Mouse (Mus musculus) forebrain, postnatal 0 days (tissue): Measurements from ENCODE around the gene Srcin1. TPM values are rescaled to one million over a fixed set of nuclear protein-coding genes. Genes with fewer than 3 reads are reported as not detected.

ENCODE experiments used
- ATAC-seq: fragments of 200-750 bp; cut with Nextera tagmentation; 2 replicates; pipeline ENCODE4 v1.8.0; 2017; ENCODE audit warnings: mild to moderate bottlenecking, moderate library complexity
- DNase-seq: peaks from one replicate; pipeline ENCODE4 v3.0.0-alpha.2; 2015
- H3K27ac ChIP-seq: fragments of 300-500 bp; sonication (generic); 2 replicates; pipeline ENCODE4 v1.5.1; 2014; ENCODE audit warnings: low read depth, mild to moderate bottlenecking, antibody characterized with exemption, low read length, moderate library complexity, mixed read lengths
- H3K27me3 ChIP-seq: fragments of 300-500 bp; sonication (generic); 2 replicates; pipeline ENCODE4 v1.6.1; 2014; ENCODE audit warnings: mild to moderate bottlenecking, low read length, mixed read lengths; ENCODE audit not compliant: insufficient read depth
- H3K36me3 ChIP-seq: fragments of 300-500 bp; sonication (generic); 2 replicates; pipeline ENCODE4 v1.6.1; 2014; ENCODE audit warnings: mild to moderate bottlenecking, moderate library complexity; ENCODE audit not compliant: insufficient read depth
- H3K4me1 ChIP-seq: fragments of 300-500 bp; sonication (generic); 2 replicates; pipeline ENCODE4 v1.6.1; 2014; ENCODE audit warnings: antibody characterized with exemption; ENCODE audit not compliant: insufficient read depth
- H3K4me2 ChIP-seq: fragments of 300-500 bp; sonication (generic); 2 replicates; pipeline ENCODE4 v1.6.1; 2014; ENCODE audit warnings: low read depth, mild to moderate bottlenecking, moderate library complexity
- H3K4me3 ChIP-seq: fragments of 300-500 bp; sonication (generic); 2 replicates; pipeline ENCODE4 v1.5.1; 2014; ENCODE audit warnings: low read depth, low read length, mixed read lengths
- H3K9ac ChIP-seq: fragments of 300-500 bp; sonication (generic); 2 replicates; pipeline ENCODE4 v1.6.1; 2014; ENCODE audit warnings: mild to moderate bottlenecking
- H3K9me3 ChIP-seq: fragments of 300-500 bp; sonication (generic); 2 replicates; pipeline ENCODE4 v1.6.1; 2016; ENCODE audit warnings: low read length
- CTCF ChIP-seq: sonication (generic); IDR thresholded peaks from 2 replicates; pipeline ENCODE4 v1.5.1; 2016; ENCODE audit warnings: antibody characterized with exemption, control low read depth, low read depth
- WGBS: fragments of 180-500 bp; shearing (Covaris S2); extraction: QIAGEN DNeasy Blood & Tissue Kit; methylation state at CpG from one replicate; pipeline ENCODE4 v1.1.7; 2014; 5-methylcytosine and 5-hydroxymethylcytosine counted together
- polyA plus RNA-seq: library from polyadenylated mRNA; unstranded; fragments of >200 nt; fragmentation: Nextera tagmentation; extraction: Ambion mirVana; gene quantifications from 2 replicates; pipeline ENCODE4 v1.2.1, GENCODE M21; 2015
- total RNA-seq: library from RNA; depleted of rRNA; stranded (reverse); fragments of >200 nt; gene quantifications from 2 replicates; pipeline ENCODE4 v1.2.3, GENCODE M21; 2014

Gene Srcin1
- total and polyA plus RNA-seq, 2 experiments from 2014 or later, result 12.0 to 70.7 TPM

DNA sequence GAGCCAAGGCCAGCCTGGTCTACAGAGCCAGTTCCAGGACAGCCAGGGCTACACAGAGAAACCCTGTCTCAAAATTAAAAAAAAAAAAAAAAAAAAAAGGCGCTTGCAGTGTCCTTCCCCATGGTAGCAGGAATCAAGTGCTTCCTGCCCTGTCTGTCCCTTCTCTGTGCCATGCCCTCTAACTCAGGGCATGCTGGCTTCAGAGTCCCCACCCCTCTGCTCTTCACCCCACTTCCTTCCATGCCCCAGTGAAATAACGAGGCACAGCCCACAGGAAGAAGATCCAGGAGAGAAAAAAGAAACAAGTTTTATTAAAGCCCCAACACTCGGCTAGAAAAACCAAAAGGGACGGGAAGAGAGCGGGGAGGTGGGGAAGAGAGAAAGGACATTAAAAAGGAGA lies 66.9 kb downstream of the Srcin1 start:
- H3K27ac ChIP-seq, result no peak overlapping the region
- H3K4me2 ChIP-seq, result no peak overlapping the region
- no peak for TF ChIP-seq CTCF
- no peaks in the 10 kb centered on the region for H3K9me3 ChIP-seq
- no peak overlapping the region for H3K9ac ChIP-seq
- peaks cover 4% of the 10 kb centered on the region; the same call in 1 of the 2 replicates for H3K36me3 ChIP-seq
- DNase-seq, result no peak
- no peaks in the 10 kb centered on the region for H3K27me3 ChIP-seq
- no peaks in the 10 kb centered on the region for H3K4me1 ChIP-seq
- no peak for ATAC-seq
- WGBS, result 38% methylated on average over 5 of the region's 5 CpGs
- no peak overlapping the region for H3K4me3 ChIP-seq

DNA sequence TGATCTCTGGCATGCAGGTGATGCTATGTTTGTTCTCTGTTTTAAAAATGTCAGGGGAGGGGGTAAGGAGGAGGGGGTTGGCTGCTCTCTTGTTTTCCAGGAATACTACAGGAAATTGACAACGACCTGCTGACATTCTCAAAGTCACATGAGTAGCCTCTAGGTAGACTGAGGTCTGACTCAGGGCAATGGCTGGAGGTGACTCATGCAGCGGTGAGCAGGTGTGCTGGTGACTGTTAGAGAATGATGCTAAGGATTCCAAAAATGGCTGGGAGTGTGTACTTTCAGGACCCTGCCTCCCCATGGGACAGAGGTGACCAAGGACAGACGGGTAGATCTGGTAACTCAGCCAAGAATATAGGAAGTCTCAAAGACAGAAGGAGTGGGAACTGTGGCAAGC lies 67.8 kb downstream of the Srcin1 start:
- H3K27me3 ChIP-seq, result no peaks in the 10 kb centered on the region
- DNase-seq, result no peak
- H3K9me3 ChIP-seq, result no peaks in the 10 kb centered on the region
- no peak overlapping the region for H3K27ac ChIP-seq
- 79% methylated on average over 3 of the region's 3 CpGs for WGBS
- TF ChIP-seq CTCF, result no peak
- ATAC-seq, result no peak
- no peak overlapping the region for H3K4me2 ChIP-seq
- no peak overlapping the region for H3K4me3 ChIP-seq
- no peak overlapping the region for H3K9ac ChIP-seq
- peaks cover 1% of the 10 kb centered on the region; the same call in 1 of the 2 replicates for H3K36me3 ChIP-seq
- no peaks in the 10 kb centered on the region for H3K4me1 ChIP-seq

DNA sequence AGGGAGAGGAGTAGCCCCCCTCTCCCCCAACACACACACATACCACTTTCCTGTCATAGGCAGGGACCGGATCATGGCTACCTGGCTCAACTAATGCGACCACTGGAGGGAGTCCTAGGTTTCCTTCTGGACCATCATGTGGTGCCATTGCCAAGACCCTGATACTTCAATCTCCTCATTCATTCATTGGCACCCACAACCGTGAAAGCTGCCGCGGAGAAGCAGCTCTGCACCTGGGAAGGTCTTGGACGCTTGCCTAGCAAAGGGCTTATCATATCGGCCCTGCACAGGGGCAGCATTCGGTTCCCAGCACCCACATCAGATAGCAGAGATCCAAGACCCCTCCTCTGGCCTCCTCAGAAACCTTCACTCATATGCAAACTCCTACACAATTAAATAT lies 69.7 kb downstream of the Srcin1 start:
- H3K27me3 ChIP-seq, result peaks cover 8% of the 10 kb centered on the region; the same call in 1 of the 2 replicates
- H3K4me1 ChIP-seq, result no peaks in the 10 kb centered on the region
- no peaks in the 10 kb centered on the region for H3K9me3 ChIP-seq
- peak; percentile 30 for TF ChIP-seq CTCF
- H3K4me3 ChIP-seq, result no peak overlapping the region
- no peak overlapping the region for H3K4me2 ChIP-seq
- H3K9ac ChIP-seq, result no peak overlapping the region
- DNase-seq (no peak), ATAC-seq (no peak)
- H3K36me3 ChIP-seq, result peaks cover 7% of the 10 kb centered on the region; the same call in 1 of the 2 replicates
- WGBS, result 45% methylated on average over 8 of the region's 8 CpGs
- H3K27ac ChIP-seq, result no peak overlapping the region

DNA sequence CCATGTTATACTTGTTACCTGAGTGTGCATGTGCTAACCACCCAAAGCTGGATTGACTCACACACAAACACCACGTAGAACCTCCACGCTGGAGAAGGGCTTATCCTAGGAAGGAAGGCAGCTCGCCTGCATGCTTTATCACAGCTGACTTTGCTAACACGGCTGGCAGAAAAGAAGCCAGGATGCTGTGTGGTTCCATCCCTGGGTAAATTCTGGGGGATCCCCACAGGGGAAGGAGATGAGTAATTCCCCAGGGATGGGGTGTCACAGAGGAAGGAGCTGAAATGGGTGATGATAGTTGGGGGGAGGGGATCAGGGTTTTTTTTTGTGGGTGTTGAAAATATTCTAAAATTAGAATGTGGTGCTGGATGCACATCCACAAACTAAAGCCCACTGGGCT lies 70.2 kb downstream of the Srcin1 start:
- no peaks in the 10 kb centered on the region for H3K9me3 ChIP-seq
- no peak for TF ChIP-seq CTCF
- no peaks in the 10 kb centered on the region for H3K4me1 ChIP-seq
- no peak for ATAC-seq
- 69% methylated on average over 4 of the region's 4 CpGs for WGBS
- H3K27me3 ChIP-seq, result peaks cover 9% of the 10 kb centered on the region; the same call in 1 of the 2 replicates
- H3K4me3 ChIP-seq, result no peak overlapping the region
- no peak overlapping the region for H3K4me2 ChIP-seq
- peak overlapping the region; percentile 40; the same call in 1 of the 2 replicates for H3K27ac ChIP-seq
- H3K9ac ChIP-seq, result no peak overlapping the region
- DNase-seq, result no peak
- peaks cover 11% of the 10 kb centered on the region; the same call in 1 of the 2 replicates for H3K36me3 ChIP-seq

DNA sequence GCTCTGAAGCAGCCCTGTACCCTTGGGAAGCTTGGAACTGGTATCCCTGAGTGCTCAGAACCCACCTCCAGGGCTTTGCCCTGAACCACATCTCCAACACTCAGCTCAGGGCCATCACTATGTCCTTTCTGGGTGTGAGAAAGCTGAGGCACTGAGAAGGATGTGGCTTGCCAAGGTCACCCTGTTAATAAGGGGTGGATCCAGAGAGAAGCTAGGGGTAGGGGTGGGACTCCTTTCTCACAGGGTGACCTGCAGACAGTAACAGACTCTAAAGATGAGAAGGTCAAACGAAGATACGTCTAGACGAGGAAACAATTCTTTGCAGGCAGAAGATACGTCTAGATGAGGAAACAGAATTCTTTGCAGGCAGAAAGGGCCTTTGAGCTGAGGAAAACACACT lies 73.1 kb downstream of the Srcin1 start:
- Histone ChIP-seq H3K4me3 (no peak overlapping the region), H3K9ac (no peak overlapping the region), H3K4me1 (no peaks in the 10 kb centered on the region), H3K36me3 (peaks cover 18% of the 10 kb centered on the region; the same call in 1 of the 2 replicates), H3K27ac (no peak overlapping the region), H3K9me3 (no peaks in the 10 kb centered on the region), H3K27me3 (peaks cover 19% of the 10 kb centered on the region), H3K4me2 (no peak overlapping the region)
- ATAC-seq, result no peak
- DNase-seq, result no peak
- 84% methylated on average over 4 of the region's 4 CpGs for WGBS
- no peak for TF ChIP-seq CTCF

- ATAC-seq, result no peak
These were observed 73.6 kb downstream of the Srcin1 start for GRCm38 (mm10) chr11:97502383-97502782.

GRCm38 (mm10) chr11:97500720-97501448 lies 75.1 kb downstream of the Srcin1 start:
- WGBS, result 13% methylated on average over 46 of the region's 51 CpGs
- no peak for DNase-seq
- no peaks in the 10 kb centered on the region for H3K9me3 ChIP-seq
- peak overlapping the region; percentile 27 for H3K4me3 ChIP-seq
- peaks cover 26% of the 10 kb centered on the region; the same call in 1 of the 2 replicates for H3K36me3 ChIP-seq
- peak overlapping the region; percentile 47 for H3K4me2 ChIP-seq
- H3K4me1 ChIP-seq, result no peaks in the 10 kb centered on the region
- no peak overlapping the region for H3K27ac ChIP-seq
- H3K27me3 ChIP-seq, result peaks cover 19% of the 10 kb centered on the region
- peak; percentile 36 for ATAC-seq
- peak; percentile 18; the same call in 1 of the 2 replicates for TF ChIP-seq CTCF
- peak overlapping the region; percentile 43 for H3K9ac ChIP-seq

More at GRCm38 (mm10) chr11:97502383-97502782, 73.6 kb downstream of the Srcin1 start:
- TF ChIP-seq CTCF, result no peak
- DNase-seq, result no peak
- WGBS, result 43% methylated on average over 9 of the region's 9 CpGs
- H3K4me3 ChIP-seq, result no peak overlapping the region
- H3K9me3 ChIP-seq, result no peaks in the 10 kb centered on the region
- peaks cover 19% of the 10 kb centered on the region for H3K27me3 ChIP-seq
- H3K4me2 ChIP-seq, result no peak overlapping the region
- no peaks in the 10 kb centered on the region for H3K4me1 ChIP-seq
- H3K27ac ChIP-seq, result no peak overlapping the region
- H3K36me3 ChIP-seq, result peaks cover 18% of the 10 kb centered on the region; the same call in 1 of the 2 replicates
- H3K9ac ChIP-seq, result no peak overlapping the region
